Mouse (Mus musculus): Measurements from ENCODE around the gene Ttc9c.

DNA sequence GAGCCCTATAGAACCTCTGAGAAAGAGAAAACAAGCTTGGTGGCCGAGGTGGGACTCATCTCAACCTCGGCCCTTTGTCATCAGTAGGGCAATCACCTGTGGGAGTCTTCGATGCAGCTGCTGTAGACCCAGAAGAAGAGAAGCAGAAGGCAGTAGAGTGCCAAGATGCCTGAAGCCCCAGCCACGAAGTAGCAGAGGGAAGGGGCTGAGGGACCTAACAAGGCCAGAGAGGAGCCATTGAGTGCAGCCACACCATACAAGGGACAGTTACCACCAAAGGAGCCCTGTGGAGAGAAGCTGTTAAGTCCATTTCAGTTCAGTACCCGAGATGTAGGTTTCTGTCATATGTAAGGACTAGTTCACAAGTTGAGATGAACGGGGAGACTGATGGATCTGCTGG lies 45.7 kb downstream of the Ttc9c start:
- TF ChIP-seq CTCF (IDR thresholded peaks at IDR 0.05; ENCODE audit: low read depth, low read length) (no peak), GATA2 (IDR thresholded peaks at IDR 0.05; ENCODE audit: borderline replicate concordance, low read depth, low read length) (no peak), POLR2AphosphoS5 (IDR thresholded peaks at IDR 0.05; ENCODE audit: insufficient replicate concordance, low read depth, low read length) (no peak), TAL1 (conservative IDR thresholded peaks at IDR 0.05; ENCODE audit: low read depth, low read length) (no peak)
